Mouse (Mus musculus): ENCODE data around the gene Mycl.

Mycl gene

GRCm38 (mm10) chr4:123021591-123021990 is 26.1 kb downstream of the Mycl start:
- no peak for DNase-seq

GRCm38 (mm10) chr4:123022896-123023295 is 27.4 kb downstream of the Mycl start:
- no peak for DNase-seq

GRCm38 (mm10) chr4:123025418-123025817 is 30.0 kb downstream of the Mycl start:
- DNase-seq, result no peak

GRCm38 (mm10) chr4:123026161-123026560 is 30.7 kb downstream of the Mycl start:
- no peak for DNase-seq

GRCm38 (mm10) chr4:123026597-123026996 is 31.1 kb downstream of the Mycl start:
- no peak for DNase-seq

GRCm38 (mm10) chr4:123034841-123035240 is 39.4 kb downstream of the Mycl start:
- no peak for DNase-seq

- no peak for DNase-seq
Observed at GRCm38 (mm10) chr4:123035636-123036035, 40.2 kb downstream of the Mycl start.

GRCm38 (mm10) chr4:123036710-123037109 is 41.3 kb downstream of the Mycl start:
- no peak for DNase-seq

GRCm38 (mm10) chr4:123041131-123041530 is 45.7 kb downstream of the Mycl start:
- no peak for DNase-seq

- no peak for DNase-seq
Observed at GRCm38 (mm10) chr4:123043858-123044257, 48.4 kb downstream of the Mycl start.

GRCm38 (mm10) chr4:123044842-123045241 is 49.4 kb downstream of the Mycl start:
- DNase-seq, result no peak

GRCm38 (mm10) chr4:123046300-123046699 is 50.8 kb downstream of the Mycl start:
- no peak for DNase-seq

- peak; percentile 70 for DNase-seq
Observed at GRCm38 (mm10) chr4:123050681-123051211, 55.3 kb downstream of the Mycl start.

All from cerebellum, adult 9-11 months (tissue).